Mouse (Mus musculus): Measurements from ENCODE around the gene Tedc2. TPM values are rescaled to one million over a fixed set of nuclear protein-coding genes. Genes with fewer than 3 reads are reported as not detected.

The Tedc2 gene
- total and polyA plus RNA-seq, 3 experiments, result 22.6 to 24.6 TPM; not detected in 1

GRCm38 (mm10) chr17:24167891-24168505 lies 52.7 kb downstream of the Tedc2 start:
- Histone ChIP-seq H3K36me3 (ENCODE audit: control insufficient read depth in 1 of 2, insufficient read depth in 2 of 2, low read length in 2 of 2) (peaks cover 4 to 28% of the 10 kb centered on the region in 2 experiments), H3K27ac (ENCODE audit: control insufficient read depth, low read depth, low read length) (peak overlapping the region; percentile 52), H3K27me3 (ENCODE audit: control insufficient read depth in 1 of 2, insufficient read depth in 2 of 2, low read length in 2 of 2) (no peaks in the 10 kb centered on the region), H3K4me1 (ENCODE audit: control insufficient read depth in 1 of 2, insufficient read depth in 2 of 2, low read length in 2 of 2) (peaks cover 11 to 33% of the 10 kb centered on the region in 2 experiments), H3K4me3 (ENCODE audit: control insufficient read depth in 1 of 2, insufficient read depth in 1 of 2, low read depth in 2 of 2, low read length in 2 of 2) (peak overlapping the region; percentile 81 to 88), H3K9ac (ENCODE audit: control insufficient read depth, low read depth, low read length, poor library complexity, severe bottlenecking) (peak overlapping the region; percentile 96), H3K79me2 (ENCODE audit: control insufficient read depth, insufficient read depth, low read length, poor library complexity) (peaks cover 35% of the 10 kb centered on the region), H3K9me3 (replicated peaks; ENCODE audit: insufficient read depth, low read length) (no peaks in the 10 kb centered on the region)
- TF ChIP-seq CHD1 (IDR thresholded peaks at IDR 0.05; ENCODE audit: low read depth, low read length), result no peak
- TF ChIP-seq ZNF384 (IDR thresholded peaks at IDR 0.05; ENCODE audit: low read depth, low read length), result no peak
- no peak for TF ChIP-seq USF1 (IDR thresholded peaks at IDR 0.05; ENCODE audit: low read depth, low read length)
- no peak for TF ChIP-seq SIN3A (IDR thresholded peaks at IDR 0.05; ENCODE audit: low read length)
- no peak for TF ChIP-seq UBTF (IDR thresholded peaks at IDR 0.05; ENCODE audit: borderline replicate concordance, insufficient read depth, low read depth, low read length)
- no peak for TF ChIP-seq ZKSCAN1 (IDR thresholded peaks at IDR 0.05; ENCODE audit: low read depth, low read length)
- no peak for TF ChIP-seq ZC3H11A (IDR thresholded peaks at IDR 0.05; ENCODE audit: low read depth, low read length)
- no peak for TF ChIP-seq ETS1 (IDR thresholded peaks at IDR 0.05; ENCODE audit: low read depth, low read length)
- TF ChIP-seq POLR2AphosphoS2 (IDR thresholded peaks at IDR 0.05; ENCODE audit: low read length), result no peak
- DNase-seq (ENCODE audit: low read depth, low spot score), result no peak

GRCm38 (mm10) chr17:24167120-24167519 lies 53.5 kb downstream of the Tedc2 start:
- H3K4me1 ChIP-seq (ENCODE audit: control insufficient read depth in 1 of 2, insufficient read depth in 2 of 2, low read length in 2 of 2), result peaks cover 11 to 35% of the 10 kb centered on the region in 2 experiments
- no peak for TF ChIP-seq GABPA (IDR thresholded peaks at IDR 0.05; ENCODE audit: low read depth, low read length)
- no peak for TF ChIP-seq TAL1 (IDR thresholded peaks at IDR 0.05; ENCODE audit: low read length)
- no peak for TF ChIP-seq TBP (IDR thresholded peaks at IDR 0.05; ENCODE audit: low read depth, low read length)
- TF ChIP-seq RAD21 (IDR thresholded peaks at IDR 0.05; ENCODE audit: low read depth, low read length), result no peak
- TF ChIP-seq BHLHE40 (IDR thresholded peaks at IDR 0.05; ENCODE audit: borderline replicate concordance, low read depth, low read length), result no peak
- no peak for TF ChIP-seq ZMIZ1 (IDR thresholded peaks at IDR 0.05; ENCODE audit: low read depth, low read length)
- no peak for TF ChIP-seq SIN3A (IDR thresholded peaks at IDR 0.05; ENCODE audit: low read length)

More at GRCm38 (mm10) chr17:24167120-24167519, 53.5 kb downstream of the Tedc2 start:
- H3K9me3 ChIP-seq (replicated peaks; ENCODE audit: insufficient read depth, low read length), result no peaks in the 10 kb centered on the region
- peak; percentile 45 for DNase-seq (ENCODE audit: low read depth, low spot score)
- H3K4me3 ChIP-seq (ENCODE audit: control insufficient read depth in 1 of 2, insufficient read depth in 1 of 2, low read depth in 2 of 2, low read length in 2 of 2), result no peak overlapping the region
- H3K27ac ChIP-seq (ENCODE audit: control insufficient read depth, low read depth, low read length), result 0 out of 2 replicates have a peak overlapping the region, but pooled peaks have one; percentile 24
- H3K9ac ChIP-seq (ENCODE audit: control insufficient read depth, low read depth, low read length, poor library complexity, severe bottlenecking), result no peak overlapping the region; the same call in 1 of the 2 replicates
- H3K27me3 ChIP-seq (ENCODE audit: control insufficient read depth in 1 of 2, insufficient read depth in 2 of 2, low read length in 2 of 2), result no peaks in the 10 kb centered on the region
- H3K79me2 ChIP-seq (ENCODE audit: control insufficient read depth, insufficient read depth, low read length, poor library complexity), result peaks cover 38% of the 10 kb centered on the region
- H3K36me3 ChIP-seq (ENCODE audit: control insufficient read depth in 1 of 2, insufficient read depth in 2 of 2, low read length in 2 of 2), result peaks cover 4 to 28% of the 10 kb centered on the region in 2 experiments

Other genes with a start within 250 kb of the Tedc2 start
- not detected in 2 replicates for gene Prss30, start 240.3 kb downstream of the Tedc2 start, total RNA-seq (2012; rRNA removed)
- gene Prss30, start 240.3 kb downstream of the Tedc2 start, polyA plus RNA-seq (2012; ENCODE audit: insufficient read depth in 1 of 2, insufficient read length in 2 of 2, low read depth in 1 of 2, low replicate concordance in 2 of 2, missing spikeins in 1 of 2), result not detected
- not detected in 2 replicates for gene Prss22, start 222.8 kb downstream of the Tedc2 start, total RNA-seq (2012; rRNA removed)
- gene Prss22, start 222.8 kb downstream of the Tedc2 start, polyA plus RNA-seq (2012; ENCODE audit: insufficient read depth in 1 of 2, insufficient read length in 2 of 2, low read depth in 1 of 2, low replicate concordance in 2 of 2, missing spikeins in 1 of 2), result not detected
- gene Prss27, start 182.7 kb downstream of the Tedc2 start, total RNA-seq (2012; rRNA removed), result not detected in 2 replicates
- not detected for gene Prss27, start 182.7 kb downstream of the Tedc2 start, polyA plus RNA-seq (2012; ENCODE audit: insufficient read depth in 1 of 2, insufficient read length in 2 of 2, low read depth in 1 of 2, low replicate concordance in 2 of 2, missing spikeins in 1 of 2)
- gene Kctd5, start 147.4 kb downstream of the Tedc2 start, total RNA-seq (2012; rRNA removed), result 19.3 and 20.2 TPM in 2 replicates
- 10 to 100 TPM in 1 of 2 experiments, not detected in 1; 33.2 TPM for gene Kctd5, start 147.4 kb downstream of the Tedc2 start, polyA plus RNA-seq (2012; ENCODE audit: insufficient read depth in 1 of 2, insufficient read length in 2 of 2, low read depth in 1 of 2, low replicate concordance in 2 of 2, missing spikeins in 1 of 2)
- 19.0 and 19.3 TPM in 2 replicates for gene Pdpk1, start 69.9 kb downstream of the Tedc2 start, total RNA-seq (2012; rRNA removed)
- 10 to 100 TPM; 18.3 to 26.9 TPM for gene Pdpk1, start 69.9 kb downstream of the Tedc2 start, polyA plus RNA-seq (2012; ENCODE audit: insufficient read depth in 1 of 2, insufficient read length in 2 of 2, low read depth in 1 of 2, low replicate concordance in 2 of 2, missing spikeins in 1 of 2)
- 11.4 and 15.9 TPM in 2 replicates for gene Amdhd2, start 57.1 kb downstream of the Tedc2 start, total RNA-seq (2012; rRNA removed)
- 10 to 100 TPM in 1 of 2 experiments, not detected in 1; 36.1 TPM for gene Amdhd2, start 57.1 kb downstream of the Tedc2 start, polyA plus RNA-seq (2012; ENCODE audit: insufficient read depth in 1 of 2, insufficient read length in 2 of 2, low read depth in 1 of 2, low replicate concordance in 2 of 2, missing spikeins in 1 of 2)
- 58.4 and 59.3 TPM in 2 replicates for gene Atp6v0c, start 51.1 kb downstream of the Tedc2 start, total RNA-seq (2012; rRNA removed)
- gene Atp6v0c, start 51.1 kb downstream of the Tedc2 start, polyA plus RNA-seq (2012; ENCODE audit: insufficient read depth in 1 of 2, insufficient read length in 2 of 2, low read depth in 1 of 2, low replicate concordance in 2 of 2, missing spikeins in 1 of 2), result 100 to 1,000 TPM; 125 to 515 TPM
- gene Tbc1d24, start 15.3 kb downstream of the Tedc2 start, total RNA-seq (2012; rRNA removed), result 21.8 and 24.3 TPM in 2 replicates
- 10 to 100 TPM; 27.3 to 34.2 TPM for gene Tbc1d24, start 15.3 kb downstream of the Tedc2 start, polyA plus RNA-seq (2012; ENCODE audit: insufficient read depth in 1 of 2, insufficient read length in 2 of 2, low read depth in 1 of 2, low replicate concordance in 2 of 2, missing spikeins in 1 of 2)
- 1.7 and 2.7 TPM in 2 replicates for gene Ntn3, start 11.3 kb downstream of the Tedc2 start, total RNA-seq (2012; rRNA removed)
- 1 to 10 TPM in 1 of 2 experiments, not detected in 1; 2.5 TPM for gene Ntn3, start 11.3 kb downstream of the Tedc2 start, polyA plus RNA-seq (2012; ENCODE audit: insufficient read depth in 1 of 2, insufficient read length in 2 of 2, low read depth in 1 of 2, low replicate concordance in 2 of 2, missing spikeins in 1 of 2)
- gene Ccnf, start 30.6 kb upstream of the Tedc2 start, total RNA-seq (2012; rRNA removed), result 34.5 and 38.0 TPM in 2 replicates
- gene Ccnf, start 30.6 kb upstream of the Tedc2 start, polyA plus RNA-seq (2012; ENCODE audit: insufficient read depth in 1 of 2, insufficient read length in 2 of 2, low read depth in 1 of 2, low replicate concordance in 2 of 2, missing spikeins in 1 of 2), result 10 to 100 TPM in 1 of 2 experiments, not detected in 1; 73.9 TPM
- gene Abca17, start 130.2 kb upstream of the Tedc2 start, total RNA-seq (2012; rRNA removed), result 0.04 and 0.07 TPM in 2 replicates
- gene Abca17, start 130.2 kb upstream of the Tedc2 start, polyA plus RNA-seq (2012; ENCODE audit: insufficient read depth in 1 of 2, insufficient read length in 2 of 2, low read depth in 1 of 2, low replicate concordance in 2 of 2, missing spikeins in 1 of 2), result under 1 TPM in 1 of 2 experiments, not detected in 1; 0.03 TPM
- 27.3 and 32.4 TPM in 2 replicates for gene Abca3, start 131.1 kb upstream of the Tedc2 start, total RNA-seq (2012; rRNA removed)
- gene Abca3, start 131.1 kb upstream of the Tedc2 start, polyA plus RNA-seq (2012; ENCODE audit: insufficient read depth in 1 of 2, insufficient read length in 2 of 2, low read depth in 1 of 2, low replicate concordance in 2 of 2, missing spikeins in 1 of 2), result 10 to 100 TPM; 36.6 to 37.1 TPM
- 156 and 167 TPM in 2 replicates for gene Rnps1, start 193.7 kb upstream of the Tedc2 start, total RNA-seq (2012; rRNA removed)
- 100 to 1,000 TPM in 1 of 2 experiments, not detected in 1; 282 TPM for gene Rnps1, start 193.7 kb upstream of the Tedc2 start, polyA plus RNA-seq (2012; ENCODE audit: insufficient read depth in 1 of 2, insufficient read length in 2 of 2, low read depth in 1 of 2, low replicate concordance in 2 of 2, missing spikeins in 1 of 2)
- gene Eci1, start 205.8 kb upstream of the Tedc2 start, total RNA-seq (2012; rRNA removed), result 54.4 and 65.6 TPM in 2 replicates
- gene Eci1, start 205.8 kb upstream of the Tedc2 start, polyA plus RNA-seq (2012; ENCODE audit: insufficient read depth in 1 of 2, insufficient read length in 2 of 2, low read depth in 1 of 2, low replicate concordance in 2 of 2, missing spikeins in 1 of 2), result 10 to 100 TPM in 1 of 2 experiments, not detected in 1; 48.6 TPM
- 0.49 and 0.62 TPM in 2 replicates for gene Dnase1l2, start 222.3 kb upstream of the Tedc2 start, total RNA-seq (2012; rRNA removed)
- gene Dnase1l2, start 222.3 kb upstream of the Tedc2 start, polyA plus RNA-seq (2012; ENCODE audit: insufficient read depth in 1 of 2, insufficient read length in 2 of 2, low read depth in 1 of 2, low replicate concordance in 2 of 2, missing spikeins in 1 of 2), result 1 to 10 TPM in 1 of 2 experiments, not detected in 1; 1.8 TPM
- 24.3 and 26.0 TPM in 2 replicates for gene E4f1, start 249.5 kb upstream of the Tedc2 start, total RNA-seq (2012; rRNA removed)
- gene E4f1, start 249.5 kb upstream of the Tedc2 start, polyA plus RNA-seq (2012; ENCODE audit: insufficient read depth in 1 of 2, insufficient read length in 2 of 2, low read depth in 1 of 2, low replicate concordance in 2 of 2, missing spikeins in 1 of 2), result 10 to 100 TPM in 1 of 2 experiments, not detected in 1; 37.1 TPM
- gene Pgp, start 249.5 kb upstream of the Tedc2 start, total RNA-seq (2012; rRNA removed), result 16.6 and 19.3 TPM in 2 replicates
- 10 to 100 TPM in 1 of 2 experiments, not detected in 1; 55.0 TPM for gene Pgp, start 249.5 kb upstream of the Tedc2 start, polyA plus RNA-seq (2012; ENCODE audit: insufficient read depth in 1 of 2, insufficient read length in 2 of 2, low read depth in 1 of 2, low replicate concordance in 2 of 2, missing spikeins in 1 of 2)

All from MEL (cell line).